In the genomic region with DNA sequence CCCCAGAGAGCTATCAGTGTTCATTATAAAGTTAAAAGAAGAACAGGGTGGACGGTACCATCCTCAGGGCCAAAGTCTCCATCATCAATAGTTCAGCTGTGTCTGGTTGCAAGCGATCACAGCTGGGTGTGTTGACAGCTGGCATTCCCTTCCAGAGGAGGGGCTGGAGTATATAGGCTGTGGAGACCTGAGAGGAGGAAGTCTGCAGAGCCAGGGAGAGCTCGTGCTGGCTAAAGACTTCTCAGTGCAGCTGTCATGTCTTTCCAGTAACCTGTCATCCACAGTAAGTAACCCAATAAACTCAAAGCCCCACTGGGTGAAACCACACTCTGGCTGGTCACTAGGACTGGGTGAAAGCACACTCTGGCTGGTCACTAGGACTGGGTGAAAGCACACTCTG, we compare ENCODE assay signal across 21 mouse cellular contexts.
DNase-seq lines count a peak whose midpoint lies in the region; ATAC-seq and TF ChIP-seq lines count a peak whose summit lies in the region.
"Had no signal": no experiment of that assay in that cellular context is flagged by ENCODE, and none has a peak within 500 bp of the region (broad histone marks: within the 10 kb centered on the region; RNA-seq: fewer than 3 reads in every experiment).

No protein-coding gene starts in this region.

- H3K9ac ChIP-seq in forebrain, embryonic 15.5 days (replicated peaks) = no peak overlapping the region
- H3K9ac ChIP-seq in heart, embryonic 11.5 days (ENCODE audit: low read depth, low read length) = no peak overlapping the region
- H3K9ac ChIP-seq in lung, embryonic 14.5 days = no peak overlapping the region
- H3K9ac ChIP-seq: liver, postnatal 0 days; midbrain, embryonic 13.5 days; neural tube, embryonic 13.5 days had no signal

- TF ChIP-seq CTCF in lung, embryonic 14.5 days (IDR thresholded peaks at IDR 0.05; ENCODE audit: low read depth) = no peak

- peaks cover 38% of the 10 kb centered on the region for H3K4me1 ChIP-seq in forebrain, embryonic 15.5 days
- peaks cover 23% of the 10 kb centered on the region for H3K4me1 ChIP-seq in forebrain, embryonic 10.5 days
- H3K4me1 ChIP-seq in heart, embryonic 11.5 days (ENCODE audit: control insufficient read depth, insufficient read depth, low read length) = peaks cover 25% of the 10 kb centered on the region
- H3K4me1 ChIP-seq in lung, embryonic 14.5 days (ENCODE audit: insufficient read depth) = no peaks in the 10 kb centered on the region

- no peak for DNase-seq in forebrain, embryonic 10.5 days (ENCODE audit: extremely low spot score, low spot score)
- DNase-seq in heart, adult 18-20 months = no peak
- DNase-seq in lung, embryonic 14.5 days = peak; percentile 20
- DNase-seq in lung, postnatal 14 days = no peak
- DNase-seq in heart, postnatal 4 days = peak; percentile 58
- no peak for DNase-seq in cerebellum, postnatal 10 days
- DNase-seq: adrenal gland, postnatal 25 days; cerebellum, adult 11 months; cerebellum, postnatal 14 days; gastrocnemius, postnatal 14 days; kidney, adult 18-20 months; liver, postnatal 0 days; right cerebral cortex, adult 18-20 months; thymus, postnatal 25 days had no signal

- H3K4me3 ChIP-seq in forebrain, embryonic 15.5 days = no peak overlapping the region
- no peak overlapping the region for H3K4me3 ChIP-seq in forebrain, embryonic 10.5 days
- H3K4me3 ChIP-seq in heart, embryonic 11.5 days (ENCODE audit: low read depth, low read length) = no peak overlapping the region
- H3K4me3 ChIP-seq in lung, embryonic 14.5 days (ENCODE audit: low read depth, low read length) = no peak overlapping the region
- H3K4me3 ChIP-seq: hindbrain, embryonic 10.5 days; midbrain, embryonic 13.5 days; neural tube, embryonic 13.5 days had no signal

- no peaks in the 10 kb centered on the region for H3K9me3 ChIP-seq in forebrain, embryonic 15.5 days
- H3K9me3 ChIP-seq in forebrain, embryonic 10.5 days = no peaks in the 10 kb centered on the region
- no peaks in the 10 kb centered on the region for H3K9me3 ChIP-seq in heart, embryonic 11.5 days (replicated peaks; ENCODE audit: control insufficient read depth, low read length)
- no peaks in the 10 kb centered on the region for H3K9me3 ChIP-seq in lung, embryonic 14.5 days (ENCODE audit: low read depth, low read length)
- H3K9me3 ChIP-seq: hindbrain, embryonic 10.5 days; midbrain, embryonic 13.5 days; neural tube, embryonic 13.5 days had no signal

- H3K4me2 ChIP-seq in forebrain, embryonic 15.5 days (replicated peaks) = no peak overlapping the region
- H3K4me2 ChIP-seq in heart, embryonic 11.5 days = no peak overlapping the region; the same call in 1 of the 2 replicates
- H3K4me2 ChIP-seq in lung, embryonic 14.5 days = no peak overlapping the region
- H3K4me2 ChIP-seq: midbrain, embryonic 13.5 days; neural tube, embryonic 13.5 days had no signal

- no peaks in the 10 kb centered on the region for H3K27me3 ChIP-seq in forebrain, embryonic 15.5 days
- H3K27me3 ChIP-seq in forebrain, embryonic 10.5 days (ENCODE audit: poor library complexity, severe bottlenecking) = no peaks in the 10 kb centered on the region
- H3K27me3 ChIP-seq in heart, embryonic 11.5 days (ENCODE audit: control insufficient read depth, insufficient read depth, low read length) = no peaks in the 10 kb centered on the region
- H3K27me3 ChIP-seq in lung, embryonic 14.5 days (ENCODE audit: insufficient read depth, low read length) = no peaks in the 10 kb centered on the region
- H3K27me3 ChIP-seq: CH12.LX; midbrain, embryonic 13.5 days; neural tube, embryonic 13.5 days had no signal

- peaks cover 34% of the 10 kb centered on the region for H3K36me3 ChIP-seq in forebrain, embryonic 15.5 days
- peaks cover 68% of the 10 kb centered on the region for H3K36me3 ChIP-seq in forebrain, embryonic 10.5 days (replicated peaks)
- H3K36me3 ChIP-seq in heart, embryonic 11.5 days (ENCODE audit: control insufficient read depth, insufficient read depth, low read length) = peaks cover 3% of the 10 kb centered on the region; the same call in 1 of the 2 replicates
- peaks cover 46% of the 10 kb centered on the region for H3K36me3 ChIP-seq in lung, embryonic 14.5 days (ENCODE audit: insufficient read depth)

- peak overlapping the region; percentile 31; the same call in 1 of the 2 replicates for H3K27ac ChIP-seq in forebrain, embryonic 15.5 days (replicated peaks)
- no peak overlapping the region for H3K27ac ChIP-seq in forebrain, embryonic 10.5 days
- peak overlapping the region; percentile 29; the same call in 1 of the 2 replicates for H3K27ac ChIP-seq in heart, embryonic 11.5 days (ENCODE audit: low read depth, low read length)
- no peak overlapping the region for H3K27ac ChIP-seq in lung, embryonic 14.5 days (ENCODE audit: low read depth)
- H3K27ac ChIP-seq: hindbrain, embryonic 10.5 days; kidney, postnatal 0 days; midbrain, embryonic 13.5 days; neural tube, embryonic 13.5 days had no signal

- WGBS in forebrain, embryonic 15.5 days = 62% methylated on average over 3 of the region's 3 CpGs
- WGBS in forebrain, embryonic 10.5 days = 87% methylated on average over 3 of the region's 3 CpGs
- WGBS in heart, embryonic 11.5 days (ENCODE audit: insufficient replicate concordance) = 29% methylated on average over 3 of the region's 3 CpGs
- WGBS in lung, embryonic 14.5 days = 44% methylated on average over 3 of the region's 3 CpGs

- peak; percentile 36; the same call in 1 of the 2 replicates for ATAC-seq in forebrain, embryonic 15.5 days (replicated peaks)
- 0 out of 2 replicates have a peak, but pooled peaks have one; percentile 46 for ATAC-seq in heart, embryonic 11.5 days (replicated peaks; ENCODE audit: insufficient number of reproducible peaks, low FRiP score, low TSS enrichment)
- ATAC-seq in lung, embryonic 14.5 days (ENCODE audit: insufficient read depth) = 0 out of 2 replicates have a peak, but pooled peaks have one; percentile 54
- ATAC-seq: liver, postnatal 0 days; midbrain, embryonic 13.5 days had no signal

Comparison
In these comparisons a context has a peak if more than half of its experiments do, and no peak if none do; other contexts are left out.
1. H3K27ac ChIP-seq: peak in forebrain, embryonic 15.5 days (single experiment) and heart, embryonic 11.5 days (single experiment); none in forebrain, embryonic 10.5 days (single experiment) and lung, embryonic 14.5 days (single experiment).
2. DNase-seq: peak in lung, embryonic 14.5 days (single experiment) and heart, postnatal 4 days (single experiment); none in forebrain, embryonic 10.5 days (single experiment), heart, adult 18-20 months (0 of 2), lung, postnatal 14 days (single experiment) and cerebellum, postnatal 10 days (0 of 2).
3. Peak in every context shown above with its lines, with median percentiles within 50 percentile points of each other: ATAC-seq.